12 mouse cellular contexts compared by ENCODE assay signal in genomic region chr12:102369488-102370235, GRCm38 (mm10).
A peak's percentile ranks its signal among the peaks of the same experiment; 100 is the strongest.
DNase-seq lines count a peak whose midpoint lies in the region; ATAC-seq and TF ChIP-seq lines count a peak whose summit lies in the region.
"Had no signal": no experiment of that assay in that cellular context is flagged by ENCODE, and none has a peak within 500 bp of the region (broad histone marks: within the 10 kb centered on the region; RNA-seq: fewer than 3 reads in every experiment).

No protein-coding gene starts in this region.

- no peak for ATAC-seq in CD4-positive, CD25-positive, alpha-beta regulatory T cell, adult 4 months
- ATAC-seq in neural tube, embryonic 15.5 days (ENCODE audit: low FRiP score): no peak
- ATAC-seq: midbrain, embryonic 16.5 days; Patski had no signal

- WGBS in kidney, adult 2 months: 72% methylated on average over 22 of the region's 22 CpGs
- 40% methylated on average over 21 of the region's 22 CpGs for WGBS in macrophage (ENCODE audit: missing documents)
- 82% methylated on average over 22 of the region's 22 CpGs for WGBS in neural tube, embryonic 15.5 days

- H3K9me3 ChIP-seq in neural tube, embryonic 15.5 days (replicated peaks): no peaks in the 10 kb centered on the region
- H3K9me3 ChIP-seq: hindbrain, embryonic 15.5 days; limb, embryonic 15.5 days had no signal

- no peak overlapping the region for H3K27ac ChIP-seq in kidney, adult 2 months (ENCODE audit: insufficient read depth, low read depth, low read length)
- H3K27ac ChIP-seq in macrophage: peak overlapping the region; percentile 88; the same call in 1 of the 2 replicates
- H3K27ac ChIP-seq in neural tube, embryonic 15.5 days (replicated peaks): no peak overlapping the region
- H3K27ac ChIP-seq: hindbrain, embryonic 15.5 days; limb, embryonic 15.5 days had no signal

- no peaks in the 10 kb centered on the region for H3K4me1 ChIP-seq in kidney, adult 2 months (ENCODE audit: control insufficient read depth, insufficient read depth, low read length)
- no peaks in the 10 kb centered on the region for H3K4me1 ChIP-seq in neural tube, embryonic 15.5 days
- H3K4me1 ChIP-seq: hindbrain, embryonic 15.5 days had no signal

- H3K79me2 ChIP-seq in macrophage (ENCODE audit: inconsistent target): peaks cover 63% of the 10 kb centered on the region; the same call in 1 of the 2 replicates

- peak; percentile 30 for DNase-seq in CD4-positive, CD25-positive, alpha-beta regulatory T cell, adult 2 months (ENCODE audit: low read depth, low spot score)
- DNase-seq in kidney, adult 2 months: no peak
- no peak for DNase-seq in kidney, adult 9 months
- DNase-seq in testis, postnatal 10 days (ENCODE audit: low spot score): peak; percentile 58
- DNase-seq in testis, postnatal 14 days (ENCODE audit: low spot score): no peak

- TF ChIP-seq POLR2A in kidney, adult 2 months (IDR thresholded peaks at IDR 0.05; ENCODE audit: low read depth, low read length): no peak

- no peak overlapping the region for H3K4me2 ChIP-seq in neural tube, embryonic 15.5 days
- H3K4me2 ChIP-seq: hindbrain, embryonic 15.5 days; limb, embryonic 15.5 days had no signal

- 0 out of 2 replicates have a peak overlapping the region, but pooled peaks have one; percentile 14 for H3K4me3 ChIP-seq in kidney, adult 2 months (ENCODE audit: insufficient read depth, low read depth, low read length)
- H3K4me3 ChIP-seq in macrophage (ENCODE audit: inconsistent target): peak overlapping the region; percentile 2; the same call in 1 of the 2 replicates
- no peak overlapping the region for H3K4me3 ChIP-seq in neural tube, embryonic 15.5 days (replicated peaks)
- H3K4me3 ChIP-seq: hindbrain, embryonic 15.5 days; limb, embryonic 15.5 days had no signal

- no peaks in the 10 kb centered on the region for H3K27me3 ChIP-seq in kidney, adult 2 months (replicated peaks; ENCODE audit: control insufficient read depth, insufficient read depth, low read length)
- no peaks in the 10 kb centered on the region for H3K27me3 ChIP-seq in neural tube, embryonic 15.5 days (replicated peaks)
- H3K27me3 ChIP-seq: hindbrain, embryonic 15.5 days; limb, embryonic 15.5 days; Patski had no signal

- no peak for TF ChIP-seq CTCF in kidney, adult 2 months (conservative IDR thresholded peaks at IDR 0.05; ENCODE audit: insufficient read depth, insufficient read length, low read depth, low read length)

- no peak overlapping the region for H3K9ac ChIP-seq in neural tube, embryonic 15.5 days (replicated peaks)
- H3K9ac ChIP-seq: hindbrain, embryonic 15.5 days; limb, embryonic 15.5 days had no signal

- H3K36me3 ChIP-seq in kidney, adult 2 months (ENCODE audit: control insufficient read depth, insufficient read depth, low read length): no peaks in the 10 kb centered on the region
- peaks cover 18% of the 10 kb centered on the region for H3K36me3 ChIP-seq in macrophage (ENCODE audit: inconsistent target)
- no peaks in the 10 kb centered on the region for H3K36me3 ChIP-seq in neural tube, embryonic 15.5 days
- H3K36me3 ChIP-seq: hindbrain, embryonic 15.5 days had no signal

Comparison
In these comparisons a context has a peak if more than half of its experiments do, and no peak if none do; other contexts are left out.
1. DNase-seq: peak in CD4-positive, CD25-positive, alpha-beta regulatory T cell, adult 2 months (single experiment) and testis, postnatal 10 days (single experiment); none in kidney, adult 2 months (single experiment), kidney, adult 9 months (single experiment) and testis, postnatal 14 days (single experiment).